Mouse (Mus musculus): ENCODE data around the gene Limch1.

DNA sequence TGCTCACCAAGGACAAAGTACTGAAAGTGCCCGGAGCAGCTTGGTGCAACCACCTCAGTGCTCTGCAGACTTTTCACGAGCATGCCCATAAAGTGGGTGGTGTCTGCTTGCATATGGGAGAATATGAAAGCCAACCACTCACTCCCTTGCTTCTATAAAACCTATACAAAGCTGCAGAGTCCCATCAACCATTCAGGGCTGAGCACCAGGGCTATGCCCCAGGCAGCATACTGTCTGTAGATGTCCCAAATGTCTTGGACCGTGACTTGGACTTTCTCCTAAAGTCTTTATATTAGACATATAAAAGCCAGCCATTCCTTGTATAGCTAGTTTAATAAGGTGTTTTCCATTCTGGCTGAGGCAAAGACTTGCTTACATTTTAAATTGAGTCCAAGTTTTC, 47.6 kb downstream of the Limch1 start:
- TF ChIP-seq EP300 (IDR thresholded peaks at IDR 0.05) (no peak), CTCF (IDR thresholded peaks at IDR 0.05) (no peak)
